Mouse (Mus musculus) adrenal gland, postnatal 25 days (tissue): Measurements from ENCODE around the gene Gm21964. TPM values are rescaled to one million over a fixed set of nuclear protein-coding genes. Genes with fewer than 3 reads are reported as not detected.

Experiments
- DNase-seq: peaks from one replicate; pipeline ENCODE4 v3.0.0; 2021; ENCODE audit warnings: mixed read lengths
- long read RNA-seq: library from polyadenylated mRNA; stranded (forward); transcript quantifications from one replicate; pipeline ENCODE4 v2.0.0, GENCODE M21; 2021
- total RNA-seq: library from RNA; stranded (reverse); gene quantifications from 2 replicates; pipeline ENCODE4 v1.2.3, GENCODE M21; 2021

Gm21964 gene
- not detected in 2 replicates for total RNA-seq
- long read RNA-seq, result 0 reads

GRCm38 (mm10) chr8:110100907-110101306 lies at the start of gene Gm21964:
Gene Gm21964, plus strand, starts transcription at chr8:110101207.
- DNase-seq, result no peak

- no peak for DNase-seq
Measured at GRCm38 (mm10) chr8:110051208-110051607, 49.8 kb upstream of the Gm21964 start.

GRCm38 (mm10) chr8:110058207-110058606 lies 42.8 kb upstream of the Gm21964 start:
- DNase-seq, result no peak

- no peak for DNase-seq
Measured at GRCm38 (mm10) chr8:110064161-110064560, 36.8 kb upstream of the Gm21964 start.

GRCm38 (mm10) chr8:110064606-110065365 lies 36.2 kb upstream of the Gm21964 start:
- no peak for DNase-seq

- no peak for DNase-seq
Measured at GRCm38 (mm10) chr8:110065676-110066075, 35.3 kb upstream of the Gm21964 start.

- DNase-seq, result no peak
Measured at GRCm38 (mm10) chr8:110069706-110070105, 31.3 kb upstream of the Gm21964 start.

GRCm38 (mm10) chr8:110071600-110071999 lies 29.4 kb upstream of the Gm21964 start:
- DNase-seq, result peak; percentile 73

- DNase-seq, result no peak
Measured at GRCm38 (mm10) chr8:110074496-110074895, 26.5 kb upstream of the Gm21964 start.

GRCm38 (mm10) chr8:110079282-110080221 lies 21.5 kb upstream of the Gm21964 start, which contains the start of gene Zfp612:
Gene Zfp612, plus strand, starts transcription at chr8:110079746.
- peak; percentile 70 for DNase-seq

- DNase-seq, result no peak
Measured at GRCm38 (mm10) chr8:110082416-110083105, 18.4 kb upstream of the Gm21964 start.

- no peak for DNase-seq
Measured at GRCm38 (mm10) chr8:110091869-110092268, 9.1 kb upstream of the Gm21964 start.

- DNase-seq, result no peak
Measured at GRCm38 (mm10) chr8:110101676-110102075, 669 bp downstream of the Gm21964 start.

GRCm38 (mm10) chr8:110102653-110103052 lies 1.6 kb downstream of the Gm21964 start, which contains the start of gene Gm17720:
Gene Gm17720, minus strand, starts transcription at chr8:110102753.
- no peak for DNase-seq

- DNase-seq, result peak; percentile 28
Measured at GRCm38 (mm10) chr8:110119715-110120114, 18.7 kb downstream of the Gm21964 start.

GRCm38 (mm10) chr8:110130537-110130936 lies 29.5 kb downstream of the Gm21964 start:
- DNase-seq, result peak; percentile 78

- no peak for DNase-seq
Measured at GRCm38 (mm10) chr8:110134236-110134635, 33.2 kb downstream of the Gm21964 start.

- no peak for DNase-seq
Measured at GRCm38 (mm10) chr8:110135515-110135914, 34.5 kb downstream of the Gm21964 start.

- no peak for DNase-seq
Measured at GRCm38 (mm10) chr8:110140156-110140555, 39.1 kb downstream of the Gm21964 start.

GRCm38 (mm10) chr8:110140770-110141169 lies 39.8 kb downstream of the Gm21964 start:
- DNase-seq, result no peak

GRCm38 (mm10) chr8:110145538-110145937 lies 44.5 kb downstream of the Gm21964 start:
- DNase-seq, result peak; percentile 45

- DNase-seq, result no peak
Measured at GRCm38 (mm10) chr8:110152951-110153350, 51.9 kb downstream of the Gm21964 start.
